Mouse (Mus musculus): ENCODE measurements at regions not wholly inside any gene's neighbourhood (a gene's known extent, or its start where the extent isn't known, plus 50 kb on each side); places are given as distances from the start of the nearest gene placed in this dataset.

DNA sequence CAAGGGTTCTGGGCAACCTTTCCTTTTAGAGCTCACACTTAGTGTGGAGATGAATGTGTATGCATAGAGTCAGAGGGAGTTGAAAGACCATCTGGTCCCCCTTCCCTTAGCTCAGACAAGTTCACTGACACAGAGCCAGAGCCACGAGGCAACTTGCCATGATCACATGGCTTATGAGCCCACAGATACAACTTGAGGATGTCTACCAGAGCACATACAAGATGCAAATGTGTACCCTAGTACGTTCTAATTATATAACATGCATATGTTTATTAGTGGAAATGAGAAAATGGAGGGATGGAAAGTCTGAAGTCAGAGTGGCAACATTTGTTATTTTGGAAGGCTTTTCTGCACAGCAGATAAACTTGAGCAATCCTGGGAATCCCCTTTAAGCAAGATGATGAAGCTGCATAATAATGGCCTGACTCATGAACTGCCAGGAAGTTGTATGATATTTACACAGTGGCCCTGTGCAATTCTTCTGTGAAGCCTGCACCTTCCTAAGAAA, 170.0 kb downstream of the Cd47 start:
- H3K4me3 ChIP-seq (ENCODE audit: low read depth, low read length), result no peak overlapping the region
- no peaks in the 10 kb centered on the region for H3K27me3 ChIP-seq (ENCODE audit: control insufficient read depth, insufficient read depth, low read length, poor library complexity, severe bottlenecking)
- H3K9me3 ChIP-seq (replicated peaks; ENCODE audit: control insufficient read depth, insufficient read depth, low read length, poor library complexity, severe bottlenecking), result no peaks in the 10 kb centered on the region; the same call in none of the 2 replicates
- TF ChIP-seq CTCF (IDR thresholded peaks at IDR 0.05; ENCODE audit: low read depth, low read length), result no peak
- no peak for TF ChIP-seq EP300 (IDR thresholded peaks at IDR 0.05; ENCODE audit: insufficient read depth, low read depth, low read length)
- no peak for TF ChIP-seq POLR2A (IDR thresholded peaks at IDR 0.05; ENCODE audit: insufficient read depth, low read length)
- H3K36me3 ChIP-seq (ENCODE audit: control insufficient read depth, insufficient read depth, low read length, poor library complexity, severe bottlenecking), result no peaks in the 10 kb centered on the region
- H3K27ac ChIP-seq (ENCODE audit: insufficient read depth, low read length), result no peak overlapping the region
- H3K9ac ChIP-seq (ENCODE audit: low read depth, poor library complexity, severe bottlenecking), result no peak overlapping the region
- no peaks in the 10 kb centered on the region for H3K4me1 ChIP-seq (ENCODE audit: control insufficient read depth, insufficient read depth, low read length)

DNA sequence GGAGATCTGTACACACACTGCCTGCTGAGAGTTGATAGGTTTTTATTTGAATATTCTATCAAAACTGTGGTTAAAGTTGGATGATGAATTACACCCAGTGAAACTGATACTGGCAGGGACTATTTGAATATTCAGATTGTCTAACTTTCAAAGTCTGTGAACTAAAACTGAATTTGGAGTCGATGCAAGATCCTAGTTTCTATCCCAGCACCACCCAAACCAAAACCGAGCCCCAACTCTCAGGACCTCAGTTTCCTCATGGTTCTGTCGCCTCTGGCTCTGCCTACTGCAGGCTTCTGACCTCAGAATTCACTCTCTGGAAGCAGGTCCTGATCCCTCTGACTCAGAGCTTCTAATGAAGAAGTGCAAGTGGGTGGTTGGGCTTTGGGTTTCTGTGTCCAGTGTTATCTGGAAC, 170.8 kb downstream of the Cd47 start:
- TF ChIP-seq POLR2A (IDR thresholded peaks at IDR 0.05; ENCODE audit: insufficient read depth, low read length), result no peak
- TF ChIP-seq EP300 (IDR thresholded peaks at IDR 0.05; ENCODE audit: insufficient read depth, low read depth, low read length), result no peak
- no peak for TF ChIP-seq CTCF (IDR thresholded peaks at IDR 0.05; ENCODE audit: low read depth, low read length)
- no peaks in the 10 kb centered on the region for H3K27me3 ChIP-seq (ENCODE audit: control insufficient read depth, insufficient read depth, low read length, poor library complexity, severe bottlenecking)
- H3K9ac ChIP-seq (ENCODE audit: low read depth, poor library complexity, severe bottlenecking), result no peak overlapping the region
- no peaks in the 10 kb centered on the region; the same call in none of the 2 replicates for H3K9me3 ChIP-seq (replicated peaks; ENCODE audit: control insufficient read depth, insufficient read depth, low read length, poor library complexity, severe bottlenecking)
- H3K4me3 ChIP-seq (ENCODE audit: low read depth, low read length), result no peak overlapping the region
- H3K27ac ChIP-seq (ENCODE audit: insufficient read depth, low read length), result no peak overlapping the region
- H3K36me3 ChIP-seq (ENCODE audit: control insufficient read depth, insufficient read depth, low read length, poor library complexity, severe bottlenecking), result no peaks in the 10 kb centered on the region
- no peaks in the 10 kb centered on the region for H3K4me1 ChIP-seq (ENCODE audit: control insufficient read depth, insufficient read depth, low read length)

DNA sequence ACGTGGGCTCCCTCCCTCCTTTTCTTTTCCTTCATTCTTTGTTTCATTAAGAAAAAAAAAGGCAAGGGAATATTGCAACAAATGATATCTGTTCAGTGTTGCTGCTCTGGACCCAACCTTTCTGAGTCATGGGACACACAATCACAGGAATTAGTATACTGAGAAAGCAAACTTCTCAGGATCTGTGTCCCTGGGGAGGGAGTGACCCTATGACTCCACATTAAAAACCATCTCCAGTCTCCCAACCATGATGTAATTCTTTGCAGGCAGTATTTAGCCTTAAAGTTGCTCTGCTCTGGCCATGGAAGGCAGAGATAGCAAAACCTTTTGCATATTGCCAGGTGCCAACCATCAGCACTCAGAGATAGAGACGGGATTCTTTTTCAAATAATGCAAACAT, 176.9 kb downstream of the Cd47 start:
- no peaks in the 10 kb centered on the region for H3K27me3 ChIP-seq (ENCODE audit: control insufficient read depth, insufficient read depth, low read length, poor library complexity, severe bottlenecking)
- no peak overlapping the region for H3K9ac ChIP-seq (ENCODE audit: low read depth, poor library complexity, severe bottlenecking)
- no peak overlapping the region for H3K4me3 ChIP-seq (ENCODE audit: low read depth, low read length)
- no peak overlapping the region for H3K27ac ChIP-seq (ENCODE audit: insufficient read depth, low read length)
- H3K4me1 ChIP-seq (ENCODE audit: control insufficient read depth, insufficient read depth, low read length), result no peaks in the 10 kb centered on the region
- H3K9me3 ChIP-seq (replicated peaks; ENCODE audit: control insufficient read depth, insufficient read depth, low read length, poor library complexity, severe bottlenecking), result no peaks in the 10 kb centered on the region
- H3K36me3 ChIP-seq (ENCODE audit: control insufficient read depth, insufficient read depth, low read length, poor library complexity, severe bottlenecking), result no peaks in the 10 kb centered on the region
- TF ChIP-seq CTCF (IDR thresholded peaks at IDR 0.05; ENCODE audit: low read depth, low read length) (no peak), EP300 (IDR thresholded peaks at IDR 0.05; ENCODE audit: insufficient read depth, low read depth, low read length) (no peak), POLR2A (IDR thresholded peaks at IDR 0.05; ENCODE audit: insufficient read depth, low read length) (no peak)

DNA sequence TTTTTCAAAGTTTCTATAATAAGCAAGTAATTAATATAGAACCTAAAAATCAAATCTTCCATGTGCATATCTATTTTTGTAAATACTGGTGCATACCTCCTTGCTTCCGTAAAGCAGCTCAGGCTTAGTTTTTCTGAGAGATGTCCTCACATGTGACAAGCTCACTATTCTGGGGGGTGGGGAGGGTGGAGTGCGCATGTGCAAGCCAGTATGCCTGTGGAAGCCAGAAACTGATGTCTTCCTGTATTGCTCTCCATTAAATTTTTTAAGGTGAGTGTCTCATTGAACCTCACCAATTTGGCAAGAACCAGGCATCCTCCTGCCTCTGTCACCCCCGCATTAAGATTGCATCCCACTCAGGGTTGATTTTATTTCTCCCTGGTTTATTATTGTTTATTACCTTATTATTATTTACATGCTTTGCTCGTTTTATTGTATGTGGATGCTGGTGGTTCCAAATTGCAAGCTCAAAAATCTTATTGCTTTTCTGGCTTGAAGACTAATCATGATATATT, 179.2 kb downstream of the Cd47 start:
- Histone ChIP-seq H3K27ac (ENCODE audit: insufficient read depth, low read length) (no peak overlapping the region), H3K4me3 (ENCODE audit: low read depth, low read length) (no peak overlapping the region), H3K9ac (ENCODE audit: low read depth, poor library complexity, severe bottlenecking) (no peak overlapping the region), H3K27me3 (ENCODE audit: control insufficient read depth, insufficient read depth, low read length, poor library complexity, severe bottlenecking) (no peaks in the 10 kb centered on the region), H3K4me1 (ENCODE audit: control insufficient read depth, insufficient read depth, low read length) (no peaks in the 10 kb centered on the region), H3K9me3 (replicated peaks; ENCODE audit: control insufficient read depth, insufficient read depth, low read length, poor library complexity, severe bottlenecking) (no peaks in the 10 kb centered on the region), H3K36me3 (ENCODE audit: control insufficient read depth, insufficient read depth, low read length, poor library complexity, severe bottlenecking) (no peaks in the 10 kb centered on the region)
- TF ChIP-seq CTCF (IDR thresholded peaks at IDR 0.05; ENCODE audit: low read depth, low read length) (no peak), POLR2A (IDR thresholded peaks at IDR 0.05; ENCODE audit: insufficient read depth, low read length) (no peak), EP300 (IDR thresholded peaks at IDR 0.05; ENCODE audit: insufficient read depth, low read depth, low read length) (no peak)

DNA sequence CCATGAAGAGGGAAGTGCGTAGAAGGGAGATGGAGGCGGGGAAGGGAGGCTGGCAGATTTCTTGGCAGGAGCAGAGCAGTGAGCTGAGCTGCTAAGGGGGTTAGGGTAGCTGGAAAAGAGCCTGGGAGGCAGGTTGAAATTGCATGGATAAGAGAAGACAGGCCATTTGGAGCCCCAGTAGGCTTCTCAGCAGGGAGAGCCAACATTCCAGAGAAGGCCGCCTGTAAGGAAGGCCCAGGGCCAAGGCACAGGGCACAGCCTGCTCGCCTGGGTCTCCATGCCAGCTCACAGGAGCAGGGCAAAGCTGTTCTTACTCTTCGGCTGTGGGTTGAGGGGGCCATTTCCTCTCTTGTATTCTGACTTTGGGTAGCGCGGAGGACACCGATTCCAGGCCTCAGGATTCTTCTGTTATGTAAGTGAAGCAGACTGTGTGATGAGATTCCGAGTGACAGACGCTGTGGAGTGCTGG, 179.9 kb downstream of the Cd47 start:
- H3K27me3 ChIP-seq (ENCODE audit: control insufficient read depth, insufficient read depth, low read length, poor library complexity, severe bottlenecking), result no peaks in the 10 kb centered on the region
- H3K36me3 ChIP-seq (ENCODE audit: control insufficient read depth, insufficient read depth, low read length, poor library complexity, severe bottlenecking), result no peaks in the 10 kb centered on the region
- H3K27ac ChIP-seq (ENCODE audit: insufficient read depth, low read length), result no peak overlapping the region
- H3K9me3 ChIP-seq (replicated peaks; ENCODE audit: control insufficient read depth, insufficient read depth, low read length, poor library complexity, severe bottlenecking), result no peaks in the 10 kb centered on the region
- no peak overlapping the region for H3K9ac ChIP-seq (ENCODE audit: low read depth, poor library complexity, severe bottlenecking)
- H3K4me1 ChIP-seq (ENCODE audit: control insufficient read depth, insufficient read depth, low read length), result no peaks in the 10 kb centered on the region
- H3K4me3 ChIP-seq (ENCODE audit: low read depth, low read length), result no peak overlapping the region
- TF ChIP-seq CTCF (IDR thresholded peaks at IDR 0.05; ENCODE audit: low read depth, low read length), result no peak
- TF ChIP-seq EP300 (IDR thresholded peaks at IDR 0.05; ENCODE audit: insufficient read depth, low read depth, low read length), result no peak
- TF ChIP-seq POLR2A (IDR thresholded peaks at IDR 0.05; ENCODE audit: insufficient read depth, low read length), result no peak

DNA sequence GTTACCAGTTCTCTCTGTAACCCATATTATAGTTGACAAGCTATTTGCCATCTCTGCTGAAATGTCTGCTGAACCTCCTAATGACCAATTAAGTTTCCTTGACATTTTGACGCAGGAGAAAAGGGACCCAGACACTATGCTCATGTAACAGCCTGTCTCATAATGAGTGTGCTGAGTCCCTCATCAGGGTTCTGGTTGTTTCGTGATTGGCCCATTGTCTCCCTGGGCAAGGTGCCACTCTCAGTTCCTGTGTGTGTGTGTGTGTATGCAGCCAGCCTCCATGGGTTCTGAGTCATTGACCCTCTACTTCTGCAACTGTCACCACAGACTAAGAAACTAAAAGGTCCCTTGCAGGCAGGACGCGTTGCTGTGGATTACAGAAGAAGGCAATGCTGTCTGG, 181.8 kb downstream of the Cd47 start:
- TF ChIP-seq POLR2A (IDR thresholded peaks at IDR 0.05; ENCODE audit: insufficient read depth, low read length) (no peak), EP300 (IDR thresholded peaks at IDR 0.05; ENCODE audit: insufficient read depth, low read depth, low read length) (no peak), CTCF (IDR thresholded peaks at IDR 0.05; ENCODE audit: low read depth, low read length) (no peak)
- no peaks in the 10 kb centered on the region for H3K36me3 ChIP-seq (ENCODE audit: control insufficient read depth, insufficient read depth, low read length, poor library complexity, severe bottlenecking)
- no peak overlapping the region for H3K27ac ChIP-seq (ENCODE audit: insufficient read depth, low read length)
- no peaks in the 10 kb centered on the region for H3K9me3 ChIP-seq (replicated peaks; ENCODE audit: control insufficient read depth, insufficient read depth, low read length, poor library complexity, severe bottlenecking)
- no peak overlapping the region for H3K9ac ChIP-seq (ENCODE audit: low read depth, poor library complexity, severe bottlenecking)
- H3K4me3 ChIP-seq (ENCODE audit: low read depth, low read length), result no peak overlapping the region
- no peaks in the 10 kb centered on the region for H3K4me1 ChIP-seq (ENCODE audit: control insufficient read depth, insufficient read depth, low read length)
- no peaks in the 10 kb centered on the region for H3K27me3 ChIP-seq (ENCODE audit: control insufficient read depth, insufficient read depth, low read length, poor library complexity, severe bottlenecking)

All from ES-Bruce4 (cell line).